Mouse (Mus musculus) lung, postnatal 0 days (tissue): ENCODE measurements at regions not wholly inside any gene's neighbourhood (a gene's known extent, or its start where the extent isn't known, plus 50 kb on each side); places are given as distances from the start of the nearest gene placed in this dataset.

Source experiments
- CTCF ChIP-seq: IDR thresholded peaks from 2 replicates; pipeline ENCODE4 v1.5.1; 2016; ENCODE audit warnings: antibody characterized with exemption, mild to moderate bottlenecking
- EP300 ChIP-seq: IDR thresholded peaks from 2 replicates; pipeline ENCODE4 v1.6.1; 2016; ENCODE audit warnings: antibody characterized with exemption, mild to moderate bottlenecking, control low read depth

DNA sequence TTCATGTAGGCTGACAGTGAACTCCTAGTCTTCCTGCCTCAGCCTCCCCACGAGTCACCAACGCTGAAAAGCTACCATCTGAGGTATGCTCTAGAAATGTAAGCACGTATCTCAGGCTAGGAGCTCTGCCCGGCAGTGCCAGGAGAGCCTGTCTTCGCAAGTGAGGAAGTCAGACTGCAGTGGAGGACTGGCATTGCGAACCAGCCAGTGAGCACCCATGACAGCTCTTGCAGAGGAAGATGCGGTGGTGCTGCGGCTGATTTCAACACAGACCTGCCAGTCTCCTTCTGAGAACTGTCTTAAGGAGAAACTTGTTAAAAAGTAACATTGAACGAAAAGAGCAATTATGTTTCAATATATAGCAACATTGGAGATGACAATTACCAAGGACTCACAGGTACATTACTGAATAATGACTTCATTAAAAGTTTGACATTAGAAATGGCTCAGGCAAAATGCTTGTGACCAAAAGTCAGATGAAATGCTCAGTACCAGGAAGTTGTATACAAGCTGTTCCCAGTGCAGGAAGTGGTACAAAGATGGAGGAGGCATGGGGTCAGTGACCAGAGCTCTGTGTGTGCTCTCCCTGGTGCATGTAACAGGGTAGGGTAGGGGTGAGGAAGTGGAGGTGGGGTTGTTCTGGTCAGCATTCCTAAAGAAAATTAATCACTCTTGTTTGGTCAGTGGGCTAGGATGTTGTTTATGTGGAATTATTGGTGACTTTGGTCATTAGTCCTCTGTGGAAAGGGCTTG is 58.1 kb upstream of the Slc38a2 start:
- TF ChIP-seq CTCF (no peak), EP300 (no peak)
